Mouse (Mus musculus) kidney, embryonic 16.5 days (tissue): ENCODE measurements at regions not wholly inside any gene's neighbourhood (a gene's known extent, or its start where the extent isn't known, plus 50 kb on each side); places are given as distances from the start of the nearest gene placed in this dataset.

Experiments used
- ATAC-seq: fragments of 200-750 bp; cut with Nextera tagmentation; 2 replicates; pipeline ENCODE4 v1.8.0; 2017; ENCODE audit warnings: moderate TSS enrichment; ENCODE audit not compliant: low FRiP score, low TSS enrichment
- H3K27ac ChIP-seq: fragments of 300-500 bp; sonication (generic); 2 replicates; pipeline ENCODE4 v1.5.1; 2014; ENCODE audit warnings: low read length
- H3K27me3 ChIP-seq: fragments of 300-500 bp; sonication (generic); 2 replicates; pipeline ENCODE4 v1.6.1; 2014; ENCODE audit warnings: low read length, control low read depth, mixed read lengths; ENCODE audit not compliant: insufficient read depth
- H3K36me3 ChIP-seq: fragments of 300-500 bp; sonication (generic); 2 replicates; pipeline ENCODE4 v1.6.1; 2014; ENCODE audit warnings: low read length, control low read depth, mixed read lengths; ENCODE audit not compliant: insufficient read depth
- H3K4me1 ChIP-seq: fragments of 300-500 bp; sonication (generic); 2 replicates; pipeline ENCODE4 v1.6.1; 2014; ENCODE audit warnings: low read length, control low read depth, mixed read lengths; ENCODE audit not compliant: insufficient read depth
- H3K4me2 ChIP-seq: fragments of 300-500 bp; sonication (generic); replicated peaks from 2 replicates; pipeline ENCODE4 v1.6.1; 2014; ENCODE audit warnings: low read depth, low read length
- H3K4me3 ChIP-seq: fragments of 300-500 bp; sonication (generic); 2 replicates; pipeline ENCODE4 v1.5.1; 2014; ENCODE audit warnings: mild to moderate bottlenecking, low read length
- H3K9ac ChIP-seq: fragments of 300-500 bp; sonication (generic); replicated peaks from 2 replicates; pipeline ENCODE4 v1.6.1; 2014; ENCODE audit warnings: low read length
- H3K9me3 ChIP-seq: fragments of 300-500 bp; sonication (generic); 2 replicates; pipeline ENCODE4 v1.6.1; 2016; ENCODE audit warnings: low read length, control low read depth
- WGBS: fragments of 180-500 bp; shearing (Covaris S2); extraction: QIAGEN DNeasy Blood & Tissue Kit; methylation state at CpG from one replicate; pipeline ENCODE4 v1.1.7; 2014; 5-methylcytosine and 5-hydroxymethylcytosine counted together

DNA sequence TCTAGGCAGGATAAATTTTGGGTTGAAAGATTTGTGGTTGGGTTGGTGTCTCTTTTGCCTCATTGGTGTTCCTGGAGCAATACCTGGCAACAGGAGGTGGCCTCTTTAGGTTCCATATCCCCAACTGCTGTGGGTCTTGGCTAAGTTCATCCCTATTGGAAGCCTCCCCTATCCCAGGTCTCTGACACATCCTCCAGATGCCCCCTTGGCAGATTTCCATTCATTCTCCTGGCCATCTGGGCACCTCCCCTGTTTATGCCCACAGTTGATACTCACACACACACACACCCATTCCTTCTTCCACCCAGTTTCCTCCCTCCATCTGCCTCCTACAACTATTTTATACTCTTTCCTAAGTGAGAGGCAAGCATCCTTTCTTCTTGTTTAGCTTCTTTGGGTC, 984.9 kb upstream of the Gm12353 start:
- no peaks in the 10 kb centered on the region for H3K9me3 ChIP-seq
- H3K4me1 ChIP-seq: no peaks in the 10 kb centered on the region
- H3K9ac ChIP-seq: no peak overlapping the region
- H3K36me3 ChIP-seq: no peaks in the 10 kb centered on the region
- no peak overlapping the region for H3K27ac ChIP-seq
- H3K4me3 ChIP-seq: no peak overlapping the region
- ATAC-seq: no peak
- H3K4me2 ChIP-seq: no peak overlapping the region
- H3K27me3 ChIP-seq: no peaks in the 10 kb centered on the region

DNA sequence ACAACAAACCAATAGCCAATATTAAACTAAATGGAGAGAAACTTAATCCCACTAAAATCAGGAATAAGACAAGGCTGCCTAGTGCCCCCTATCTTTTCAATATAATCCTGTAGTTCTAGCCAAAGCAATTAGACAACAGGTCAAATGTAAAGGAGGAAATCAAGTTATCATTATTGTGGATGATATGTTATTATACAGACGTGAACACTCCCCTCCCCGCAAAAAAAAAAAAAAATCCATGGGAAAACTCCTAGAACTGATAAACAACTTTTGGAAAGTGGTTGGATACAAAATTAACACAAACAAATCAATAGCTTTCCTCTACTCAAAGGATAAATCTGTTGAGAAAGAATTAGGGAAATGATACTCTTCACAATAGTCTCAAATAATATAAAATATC, 966.2 kb upstream of the Gm12353 start:
- Histone ChIP-seq H3K27me3 (no peaks in the 10 kb centered on the region), H3K36me3 (no peaks in the 10 kb centered on the region), H3K9ac (no peak overlapping the region), H3K27ac (no peak overlapping the region), H3K4me3 (no peak overlapping the region), H3K9me3 (no peaks in the 10 kb centered on the region), H3K4me2 (no peak overlapping the region), H3K4me1 (no peaks in the 10 kb centered on the region)
- 91% methylated on average over 2 of the region's 2 CpGs for WGBS
- no peak for ATAC-seq

DNA sequence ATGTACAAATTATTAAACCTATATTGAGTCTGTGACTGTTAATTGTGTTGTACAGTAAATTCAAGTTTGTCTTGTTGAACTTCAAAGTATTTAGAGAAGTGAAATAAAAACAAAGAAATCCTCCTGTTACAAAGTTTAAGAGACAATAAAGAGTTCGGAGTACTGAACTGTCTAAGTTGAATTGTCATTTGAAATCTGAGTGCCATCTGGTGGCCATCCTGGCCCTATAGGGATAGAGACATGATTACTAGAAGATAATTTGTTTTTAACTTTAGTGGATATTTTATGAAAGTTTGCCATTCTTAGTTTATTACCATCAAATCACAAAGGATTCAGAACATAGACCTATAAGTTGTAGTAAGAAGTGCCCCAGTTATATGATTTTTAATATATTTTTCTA, 956.1 kb upstream of the Gm12353 start:
- no peak for ATAC-seq
- 19% methylated on average over 1 of the region's 1 CpGs for WGBS

DNA sequence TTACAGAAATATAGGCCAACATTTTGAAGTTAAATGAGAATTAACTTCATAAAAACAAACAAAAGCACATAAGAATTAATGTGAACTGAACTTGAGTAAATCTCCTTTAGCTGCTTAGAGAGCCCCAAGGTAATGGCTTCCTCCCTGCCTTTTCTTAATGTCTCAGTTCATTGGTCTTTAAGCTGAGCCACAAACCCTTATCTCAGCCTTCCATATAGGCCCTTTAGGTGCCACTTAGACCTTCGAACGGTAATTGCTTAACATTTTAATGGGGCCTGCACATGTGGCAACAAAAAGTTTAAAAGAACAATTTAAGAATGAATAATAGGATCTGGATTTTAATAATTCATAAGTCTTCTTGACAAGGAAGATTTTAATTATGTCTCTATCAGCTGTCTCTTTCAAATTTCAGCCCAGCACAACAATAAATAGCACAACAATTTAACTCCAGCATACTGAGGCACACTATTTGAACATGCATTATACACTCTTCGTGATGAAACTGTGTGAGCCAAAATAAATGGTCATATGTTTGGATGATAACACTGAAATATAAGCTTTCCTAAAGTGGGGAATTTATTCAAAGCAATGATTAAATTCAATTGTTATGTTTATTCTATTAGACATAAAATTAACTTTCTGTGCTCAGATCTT, 919.2 kb upstream of the Gm12353 start:
- WGBS: 75% methylated on average over 3 of the region's 3 CpGs

More for the DNA sequence above, 956.1 kb upstream of the Gm12353 start:
- no peak overlapping the region for H3K9ac ChIP-seq
- H3K4me3 ChIP-seq: no peak overlapping the region
- H3K36me3 ChIP-seq: no peaks in the 10 kb centered on the region
- no peak overlapping the region for H3K27ac ChIP-seq
- no peaks in the 10 kb centered on the region for H3K27me3 ChIP-seq
- no peaks in the 10 kb centered on the region for H3K4me1 ChIP-seq
- H3K4me2 ChIP-seq: no peak overlapping the region
- no peaks in the 10 kb centered on the region for H3K9me3 ChIP-seq

DNA sequence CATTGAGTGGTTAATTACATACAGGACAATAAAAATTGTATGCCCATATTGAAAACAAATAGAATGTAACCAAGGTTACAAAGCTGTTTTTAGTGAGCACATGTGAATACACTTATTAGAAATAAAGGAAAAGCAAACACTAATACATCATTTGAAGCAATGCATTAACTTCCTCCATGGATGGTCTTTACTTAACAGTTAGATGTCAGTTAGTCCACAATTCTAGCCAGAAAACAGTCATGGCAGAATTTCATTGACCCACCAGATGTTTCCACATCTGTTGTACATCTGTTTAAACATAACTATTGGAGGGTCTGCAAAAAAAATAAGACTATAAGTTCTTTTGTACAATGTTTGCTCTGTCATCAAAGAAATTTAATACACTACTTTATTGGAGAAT, 911.2 kb upstream of the Gm12353 start:
- Histone ChIP-seq H3K27me3 (no peaks in the 10 kb centered on the region), H3K4me2 (no peak overlapping the region), H3K9ac (no peak overlapping the region), H3K36me3 (no peaks in the 10 kb centered on the region), H3K27ac (no peak overlapping the region), H3K9me3 (no peaks in the 10 kb centered on the region), H3K4me3 (no peak overlapping the region), H3K4me1 (no peaks in the 10 kb centered on the region)
- ATAC-seq: no peak

More for the DNA sequence above, 919.2 kb upstream of the Gm12353 start:
- Histone ChIP-seq H3K4me1 (no peaks in the 10 kb centered on the region), H3K9me3 (no peaks in the 10 kb centered on the region), H3K4me3 (no peak overlapping the region), H3K9ac (no peak overlapping the region), H3K4me2 (no peak overlapping the region), H3K27ac (no peak overlapping the region), H3K36me3 (no peaks in the 10 kb centered on the region), H3K27me3 (no peaks in the 10 kb centered on the region)
- no peak for ATAC-seq

DNA sequence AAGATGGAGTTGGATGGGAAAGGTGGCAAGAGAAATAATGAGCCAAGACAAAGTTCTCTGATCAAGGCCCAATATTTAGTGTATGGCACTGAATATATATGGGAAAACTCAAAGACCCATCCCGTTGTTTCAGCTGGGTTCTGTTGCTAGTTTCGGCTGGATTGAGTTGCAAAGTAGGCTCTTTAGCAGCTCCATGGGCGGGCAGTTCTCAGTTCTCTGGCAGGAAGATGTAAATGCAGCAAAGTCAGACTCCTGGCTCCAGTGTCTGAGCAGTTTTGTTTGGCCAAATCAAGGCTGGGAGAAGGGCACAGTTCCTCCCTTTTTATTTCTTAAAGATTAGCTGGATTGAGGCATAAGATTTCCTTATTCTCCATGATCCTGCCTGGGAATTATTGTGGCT, 909.0 kb upstream of the Gm12353 start:
- ATAC-seq: no peak
- no peak overlapping the region for H3K4me2 ChIP-seq
- no peak overlapping the region for H3K4me3 ChIP-seq
- H3K36me3 ChIP-seq: no peaks in the 10 kb centered on the region
- H3K4me1 ChIP-seq: no peaks in the 10 kb centered on the region
- 45% methylated on average over 3 of the region's 3 CpGs for WGBS
- H3K27ac ChIP-seq: no peak overlapping the region
- H3K9me3 ChIP-seq: no peaks in the 10 kb centered on the region
- H3K27me3 ChIP-seq: no peaks in the 10 kb centered on the region
- H3K9ac ChIP-seq: no peak overlapping the region

DNA sequence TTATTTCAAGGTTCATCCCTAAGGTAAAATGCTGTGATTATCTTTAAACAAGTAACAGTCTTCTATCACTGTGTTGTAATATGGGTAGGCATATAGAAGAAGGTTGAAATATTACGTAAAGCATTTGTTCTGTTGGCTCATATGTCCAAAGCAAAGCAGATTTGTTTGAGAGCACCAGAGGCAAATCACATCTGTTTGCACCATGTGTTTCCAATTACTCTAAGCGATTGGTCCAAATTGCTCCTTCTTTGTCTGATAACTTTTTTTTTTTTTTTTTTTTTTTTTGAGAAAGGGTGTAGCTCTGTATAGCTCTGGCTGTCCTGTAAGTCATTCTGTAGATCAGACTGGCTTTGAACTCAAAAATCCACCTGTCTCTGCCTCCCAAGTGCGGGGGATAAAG, 861.0 kb upstream of the Gm12353 start:
- WGBS: 83% methylated on average over 3 of the region's 3 CpGs

DNA sequence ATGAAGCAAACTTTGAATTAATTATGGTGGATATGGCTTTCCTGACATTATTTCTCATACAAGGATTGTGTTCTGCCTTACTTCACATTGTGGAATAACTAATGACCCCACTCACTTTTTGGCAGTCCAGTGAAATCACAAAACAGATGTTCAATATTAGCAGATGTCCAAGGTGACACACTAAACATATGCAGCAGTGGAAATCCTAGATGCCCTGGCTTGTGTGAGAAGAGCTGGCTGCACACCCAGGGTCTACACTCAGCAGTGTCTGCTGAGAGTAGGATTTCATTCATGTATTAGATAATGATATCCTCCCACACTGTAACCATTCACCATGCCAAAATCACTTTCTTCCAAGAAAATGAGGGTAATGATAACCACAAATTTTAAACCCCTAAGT, 816.9 kb upstream of the Gm12353 start:
- Histone ChIP-seq H3K9ac (no peak overlapping the region), H3K4me2 (no peak overlapping the region), H3K27ac (no peak overlapping the region), H3K36me3 (no peaks in the 10 kb centered on the region), H3K9me3 (no peaks in the 10 kb centered on the region), H3K4me3 (no peak overlapping the region), H3K27me3 (no peaks in the 10 kb centered on the region), H3K4me1 (no peaks in the 10 kb centered on the region)
- ATAC-seq: no peak

More for the DNA sequence above, 861.0 kb upstream of the Gm12353 start:
- Histone ChIP-seq H3K9ac (no peak overlapping the region), H3K4me1 (no peaks in the 10 kb centered on the region), H3K27me3 (no peaks in the 10 kb centered on the region), H3K27ac (no peak overlapping the region), H3K36me3 (no peaks in the 10 kb centered on the region), H3K4me3 (no peak overlapping the region), H3K9me3 (no peaks in the 10 kb centered on the region), H3K4me2 (no peak overlapping the region)
- no peak for ATAC-seq

DNA sequence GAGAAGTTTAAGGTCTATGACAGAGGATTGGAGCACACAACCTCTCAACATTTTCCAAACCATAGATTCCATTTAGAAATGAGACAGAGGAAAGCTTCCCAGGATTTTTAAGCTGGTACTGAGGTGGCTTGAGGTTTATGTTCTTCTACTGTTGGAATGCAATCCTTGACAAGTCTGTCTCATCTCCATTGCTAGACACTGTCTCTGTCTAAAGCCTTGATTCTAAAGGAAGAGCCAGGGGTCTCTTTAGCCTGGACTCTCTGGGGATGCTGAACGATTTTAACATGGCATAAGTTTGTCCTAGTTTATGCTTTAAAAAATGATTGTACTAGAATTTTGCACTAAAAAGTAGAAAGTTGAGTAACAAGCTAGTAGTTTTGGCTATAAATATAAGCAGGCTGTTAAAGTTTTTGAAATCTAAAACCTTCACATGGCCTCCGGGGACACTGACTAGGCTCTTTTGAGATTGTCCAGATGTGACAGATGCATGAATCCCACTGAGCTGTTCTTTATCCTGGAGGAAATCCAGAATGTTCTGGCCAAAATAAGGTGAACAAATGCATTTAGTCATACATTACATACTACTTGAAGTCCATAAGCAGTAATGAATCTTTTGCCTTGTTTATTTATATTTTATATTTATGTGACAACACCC, 809.4 kb upstream of the Gm12353 start:
- no peaks in the 10 kb centered on the region for H3K4me1 ChIP-seq
- no peaks in the 10 kb centered on the region for H3K36me3 ChIP-seq
- peak; percentile 83 for ATAC-seq
- no peaks in the 10 kb centered on the region for H3K27me3 ChIP-seq
- no peak overlapping the region for H3K4me2 ChIP-seq
- no peak overlapping the region for H3K9ac ChIP-seq
- H3K9me3 ChIP-seq: no peaks in the 10 kb centered on the region
- H3K27ac ChIP-seq: no peak overlapping the region
- H3K4me3 ChIP-seq: no peak overlapping the region
- 38% methylated on average over 2 of the region's 2 CpGs for WGBS

DNA sequence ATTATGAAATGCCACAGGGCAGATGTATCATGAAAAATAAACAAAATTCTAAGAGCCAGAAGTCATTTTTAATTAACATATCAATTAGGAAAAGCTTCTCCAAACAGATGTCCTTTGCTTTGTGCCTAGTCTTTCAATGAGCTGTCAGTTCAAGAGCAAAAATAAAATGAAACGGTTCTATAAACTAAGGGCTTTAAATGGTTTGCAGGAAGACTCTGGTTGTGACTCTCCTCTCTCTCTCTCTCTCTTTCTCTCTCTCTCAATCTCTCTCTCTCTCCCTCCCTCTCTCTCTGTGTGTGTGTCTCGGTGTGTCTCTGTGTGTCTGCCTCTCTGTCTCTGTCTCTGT, 808.9 kb upstream of the Gm12353 start:
- Histone ChIP-seq H3K9me3 (no peaks in the 10 kb centered on the region), H3K4me2 (no peak overlapping the region), H3K4me1 (no peaks in the 10 kb centered on the region), H3K36me3 (no peaks in the 10 kb centered on the region), H3K27ac (no peak overlapping the region), H3K27me3 (no peaks in the 10 kb centered on the region), H3K4me3 (no peak overlapping the region), H3K9ac (no peak overlapping the region)
- 51% methylated on average over 2 of the region's 2 CpGs for WGBS
- ATAC-seq: peak; percentile 61
